Mouse (Mus musculus) midbrain, embryonic 14.5 days (tissue): ENCODE data around the gene Btk. TPM values are rescaled to one million over a fixed set of nuclear protein-coding genes. Genes with fewer than 3 reads are reported as not detected.

Experiments
- ATAC-seq: fragments of 200-750 bp; cut with Nextera tagmentation; 2 replicates; pipeline ENCODE4 v1.8.0; 2017; ENCODE audit warnings: moderate number of reproducible peaks, moderate library complexity; ENCODE audit not compliant: low FRiP score, low TSS enrichment
- DNase-seq: peaks from one replicate; pipeline ENCODE4 v3.0.0-alpha.2; 2015
- H3K27ac ChIP-seq: fragments of 300-500 bp; sonication (generic); replicated peaks from 2 replicates; pipeline ENCODE4 v1.5.1; 2014; ENCODE audit warnings: mild to moderate bottlenecking, low read depth, low read length, moderate library complexity
- H3K27me3 ChIP-seq: fragments of 300-500 bp; sonication (generic); 2 replicates; pipeline ENCODE4 v1.6.1; 2014; ENCODE audit warnings: low read length, control low read depth, mixed read lengths; ENCODE audit not compliant: control insufficient read depth, insufficient read depth
- H3K36me3 ChIP-seq: fragments of 300-500 bp; sonication (generic); 2 replicates; pipeline ENCODE4 v1.6.1; 2014; ENCODE audit warnings: low read length, control low read depth; ENCODE audit not compliant: control insufficient read depth, insufficient read depth
- H3K4me1 ChIP-seq: fragments of 300-500 bp; sonication (generic); 2 replicates; pipeline ENCODE4 v1.6.1; 2014; ENCODE audit warnings: mild to moderate bottlenecking, antibody characterized with exemption, low read length, control low read depth; ENCODE audit not compliant: control insufficient read depth, insufficient read depth
- H3K4me2 ChIP-seq: fragments of 300-500 bp; sonication (generic); 2 replicates; pipeline ENCODE4 v1.6.1; 2014; ENCODE audit warnings: mild to moderate bottlenecking, low read length, moderate library complexity
- H3K4me3 ChIP-seq: fragments of 300-500 bp; sonication (generic); replicated peaks from 2 replicates; pipeline ENCODE4 v1.5.1; 2014; ENCODE audit warnings: low read depth, low read length
- H3K9ac ChIP-seq: fragments of 300-500 bp; sonication (generic); replicated peaks from 2 replicates; pipeline ENCODE4 v1.6.1; 2014; ENCODE audit warnings: mild to moderate bottlenecking, low read length, moderate library complexity
- H3K9me3 ChIP-seq: fragments of 300-500 bp; sonication (generic); 2 replicates; pipeline ENCODE4 v1.6.1; 2016; ENCODE audit warnings: low read length, control low read depth, mixed read lengths; ENCODE audit not compliant: control insufficient read depth
- WGBS: fragments of 180-500 bp; shearing (Covaris S2); extraction: QIAGEN DNeasy Blood & Tissue Kit; methylation state at CpG from one replicate; pipeline ENCODE4 v1.1.7; 2014; 5-methylcytosine and 5-hydroxymethylcytosine counted together
- polyA plus RNA-seq: library from polyadenylated mRNA; unstranded; fragments of >200 nt; fragmentation: Nextera tagmentation; extraction: Ambion mirVana; gene quantifications from 2 replicates; pipeline ENCODE4 v1.2.1, GENCODE M21; 2014

The Btk gene
- polyA plus RNA-seq, 1 experiment from 2014 or later, result 0.26 TPM

DNA sequence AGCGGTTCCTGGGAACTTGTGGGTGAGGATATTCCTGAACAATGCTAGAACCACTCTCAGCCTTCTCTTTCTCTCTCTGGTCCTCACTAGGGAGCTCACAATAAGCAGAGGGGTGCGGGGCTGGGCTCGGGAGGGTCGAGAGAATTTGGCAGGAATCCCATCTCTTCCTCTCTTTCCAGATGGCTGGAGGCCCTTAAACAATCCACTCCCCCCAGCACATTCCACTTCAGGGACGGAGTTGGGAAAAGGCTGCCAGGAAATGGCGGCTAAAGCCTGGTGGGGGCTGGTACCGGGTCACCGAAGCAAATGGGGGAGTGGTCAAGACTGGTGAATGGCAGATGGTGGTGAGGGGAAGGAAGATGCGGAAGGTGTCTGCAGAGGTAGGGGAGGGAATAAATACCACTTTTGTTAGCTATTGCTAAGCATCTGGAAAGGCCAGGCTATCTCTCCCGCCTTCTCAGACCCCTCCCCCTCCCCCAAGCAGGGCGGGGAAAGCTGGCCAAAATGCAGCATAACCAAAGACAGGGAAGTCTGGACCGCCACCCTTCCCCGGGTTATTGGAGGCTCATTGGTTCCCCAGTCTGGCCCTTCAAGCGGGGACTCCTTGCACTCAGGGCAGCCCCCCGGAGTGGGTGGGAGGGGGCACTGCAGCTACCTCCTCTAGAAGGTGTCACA, 29.1 kb upstream of the Btk start:
- 18% methylated on average over 15 of the region's 15 CpGs for WGBS
- Histone ChIP-seq H3K9me3 (no peaks in the 10 kb centered on the region), H3K4me1 (no peaks in the 10 kb centered on the region), H3K36me3 (0 out of 2 replicates have a peak, but pooled peaks cover under 1% of the 10 kb centered on the region), H3K9ac (peak overlapping the region; percentile 34; the same call in 1 of the 2 replicates), H3K27ac (peak overlapping the region; percentile 70), H3K27me3 (peaks cover 3% of the 10 kb centered on the region; the same call in 1 of the 2 replicates), H3K4me3 (peak overlapping the region; percentile 25), H3K4me2 (peak overlapping the region; percentile 50)
- DNase-seq (peak; percentile 70), ATAC-seq (peak; percentile 83)

DNA sequence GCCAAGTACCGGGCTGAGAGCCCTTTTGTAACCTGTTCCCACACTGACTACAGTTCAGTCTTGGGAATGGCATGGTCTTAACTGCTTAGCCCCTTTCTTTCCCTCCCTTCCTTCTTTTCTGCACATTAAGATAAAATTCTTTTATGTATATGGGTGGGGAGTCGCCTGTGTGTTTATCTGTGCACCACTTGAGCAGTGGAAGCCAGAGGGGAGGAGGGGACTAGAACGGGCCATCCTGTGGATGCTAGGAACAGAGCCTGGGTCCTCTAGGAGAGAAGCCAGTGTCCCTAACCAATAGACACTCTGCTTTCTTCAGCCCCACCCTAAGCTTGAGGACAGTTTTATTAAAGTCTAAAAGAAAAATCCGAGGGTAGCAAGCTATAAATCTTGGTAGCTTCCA, 27.6 kb upstream of the Btk start:
- no peak overlapping the region for H3K27ac ChIP-seq
- DNase-seq (no peak), ATAC-seq (no peak)
- 0 out of 2 replicates have a peak, but pooled peaks cover 5% of the 10 kb centered on the region for H3K36me3 ChIP-seq
- no peak overlapping the region for H3K9ac ChIP-seq
- H3K4me3 ChIP-seq, result no peak overlapping the region
- H3K9me3 ChIP-seq, result no peaks in the 10 kb centered on the region
- WGBS, result 92% methylated on average over 4 of the region's 4 CpGs
- no peaks in the 10 kb centered on the region for H3K4me1 ChIP-seq
- H3K4me2 ChIP-seq, result no peak overlapping the region
- no peaks in the 10 kb centered on the region for H3K27me3 ChIP-seq

GRCm38 (mm10) chrX:134609472-134609871, 26.1 kb upstream of the Btk start:
- Histone ChIP-seq H3K27ac (no peak overlapping the region), H3K4me3 (no peak overlapping the region), H3K4me1 (no peaks in the 10 kb centered on the region), H3K36me3 (0 out of 2 replicates have a peak, but pooled peaks cover 5% of the 10 kb centered on the region), H3K4me2 (no peak overlapping the region), H3K9me3 (no peaks in the 10 kb centered on the region), H3K27me3 (no peaks in the 10 kb centered on the region), H3K9ac (no peak overlapping the region)
- 44% methylated on average over 4 of the region's 4 CpGs for WGBS
- ATAC-seq (no peak), DNase-seq (peak; percentile 74)

DNA sequence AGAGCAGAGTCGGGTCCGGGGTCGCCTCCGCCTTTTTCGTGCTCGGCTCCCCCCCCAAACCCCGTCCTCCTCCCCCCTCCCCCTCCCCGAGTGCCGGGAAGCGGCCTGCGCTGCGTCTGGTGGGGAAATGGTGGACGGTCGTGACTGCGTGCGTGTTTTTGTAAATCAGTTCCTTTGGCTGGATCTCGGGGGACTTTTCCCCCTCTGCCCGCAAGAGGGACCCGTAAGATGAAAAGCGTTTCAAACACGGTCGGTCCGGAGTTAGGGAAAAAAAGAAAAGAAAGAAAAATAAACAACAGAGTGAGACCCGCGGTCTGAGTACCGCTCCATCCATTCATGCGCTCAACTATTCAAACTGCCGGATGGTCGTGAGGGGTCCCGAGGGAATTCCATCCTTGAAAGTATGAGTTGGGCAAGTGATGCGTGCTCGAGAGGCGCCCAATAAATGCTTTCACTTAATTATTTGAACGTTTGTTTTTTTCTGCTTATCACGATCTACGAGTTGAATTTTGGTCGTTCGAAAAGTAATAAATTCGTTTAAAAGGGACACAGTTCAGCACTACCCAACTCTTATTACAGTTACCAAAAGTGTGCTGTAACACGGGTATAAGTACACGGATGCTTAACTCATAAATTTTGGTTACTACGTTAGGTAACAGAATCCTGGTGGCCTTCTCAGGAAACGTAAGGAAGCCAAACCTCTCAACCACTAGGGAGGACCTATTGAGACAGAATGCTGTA, 18.2 kb upstream of the Btk start:
- Histone ChIP-seq H3K27ac (peak overlapping the region; percentile 93), H3K4me3 (peak overlapping the region; percentile 46), H3K36me3 (no peaks in the 10 kb centered on the region), H3K9ac (peak overlapping the region; percentile 47), H3K4me2 (peak overlapping the region; percentile 56), H3K27me3 (no peaks in the 10 kb centered on the region), H3K4me1 (0 out of 2 replicates have a peak, but pooled peaks cover 7% of the 10 kb centered on the region), H3K9me3 (no peaks in the 10 kb centered on the region)
- ATAC-seq, result peak; percentile 90
- 23% methylated on average over 41 of the region's 43 CpGs for WGBS
- peak; percentile 75 for DNase-seq

DNA sequence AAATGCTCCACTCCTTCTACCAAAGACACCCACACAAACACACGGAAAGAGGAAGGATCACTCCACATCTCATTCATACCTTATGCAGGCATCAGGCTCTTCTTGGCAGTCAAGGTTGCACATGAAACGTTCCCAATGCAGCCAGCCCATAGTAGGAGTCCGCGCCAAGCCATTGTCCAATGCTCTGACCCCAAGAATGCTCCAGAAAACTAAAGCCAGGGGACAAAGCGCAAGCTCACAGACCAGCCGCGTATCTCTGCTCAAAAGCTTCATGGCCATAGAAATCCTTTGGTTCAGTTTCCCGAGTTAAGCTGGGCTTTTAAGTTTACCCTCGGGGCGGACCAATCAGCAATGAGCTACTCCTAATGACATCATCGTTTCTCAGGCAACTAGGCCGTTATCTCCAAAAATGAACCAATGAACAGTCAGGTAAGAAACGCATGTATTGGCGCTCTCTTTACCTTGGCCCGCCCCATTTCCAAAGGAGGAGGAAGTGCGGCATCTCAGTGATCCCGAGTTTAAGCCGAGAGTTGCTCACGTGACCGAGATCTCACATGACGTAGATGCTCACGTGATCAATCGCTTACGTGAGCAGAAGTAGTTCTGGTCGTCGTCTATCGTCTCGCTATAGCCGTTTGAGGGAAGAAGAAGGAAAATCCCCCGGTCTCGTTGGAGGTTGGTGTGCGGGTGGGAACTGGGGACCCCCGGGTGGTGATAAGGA, 17.4 kb upstream of the Btk start, which contains the start of the genes Gla and Hnrnph2:
Gene Gla, minus strand, starts transcription at position 467 of the 721 bp plus-strand sequence.
Gene Hnrnph2, plus strand, starts transcription at position 521 of the 721 bp plus-strand sequence.
- peak within 1 kb of the TSS; percentile 93 for H3K27ac ChIP-seq
- H3K4me1 ChIP-seq, result 0 out of 2 replicates have a peak, but pooled peaks cover 7% of the 10 kb centered on the region
- WGBS, result 23% methylated on average over 33 of the region's 33 CpGs
- no peaks in the 10 kb centered on the region for H3K27me3 ChIP-seq
- H3K4me2 ChIP-seq, result peak within 1 kb of the TSS; percentile 56
- no peaks in the 10 kb centered on the region for H3K9me3 ChIP-seq
- peak within 1 kb of the TSS; percentile 47 for H3K9ac ChIP-seq
- DNase-seq (peak; percentile 96), ATAC-seq (peak; percentile 98)
- H3K4me3 ChIP-seq, result peak within 1 kb of the TSS; percentile 46
- H3K36me3 ChIP-seq, result no peaks in the 10 kb centered on the region

DNA sequence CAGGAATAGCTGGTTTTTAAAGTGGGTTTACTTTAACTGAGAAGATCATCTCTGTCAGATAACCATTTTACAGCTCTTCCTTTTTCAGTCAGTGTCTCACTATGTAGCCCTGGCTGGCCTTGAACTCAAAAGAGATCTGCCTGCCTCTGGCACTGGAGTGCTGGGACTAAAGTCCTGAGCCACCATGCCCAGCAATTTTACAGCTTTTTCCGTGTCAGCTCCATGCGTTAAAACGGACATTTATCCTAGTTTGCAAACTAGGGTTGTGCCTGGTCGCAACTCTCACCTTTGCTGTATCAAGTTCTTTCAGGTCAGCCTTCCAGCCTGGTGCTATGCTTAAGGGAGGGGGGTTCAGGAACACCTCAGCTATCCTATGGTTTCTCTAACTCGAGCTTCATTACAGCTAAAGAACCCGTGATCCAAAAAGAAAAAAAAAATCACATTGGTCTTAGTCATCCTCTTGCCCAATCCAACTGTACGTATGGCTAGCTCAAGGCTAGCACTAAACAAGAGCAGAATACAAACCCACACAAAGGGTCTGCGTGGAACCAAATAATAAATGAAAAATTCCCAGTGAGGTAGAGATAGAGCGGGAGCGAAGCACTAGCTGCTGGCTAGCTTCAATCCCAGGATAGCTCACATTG, 16.7 kb upstream of the Btk start:
- 33% methylated on average over 10 of the region's 10 CpGs for WGBS
- no peak for ATAC-seq

DNA sequence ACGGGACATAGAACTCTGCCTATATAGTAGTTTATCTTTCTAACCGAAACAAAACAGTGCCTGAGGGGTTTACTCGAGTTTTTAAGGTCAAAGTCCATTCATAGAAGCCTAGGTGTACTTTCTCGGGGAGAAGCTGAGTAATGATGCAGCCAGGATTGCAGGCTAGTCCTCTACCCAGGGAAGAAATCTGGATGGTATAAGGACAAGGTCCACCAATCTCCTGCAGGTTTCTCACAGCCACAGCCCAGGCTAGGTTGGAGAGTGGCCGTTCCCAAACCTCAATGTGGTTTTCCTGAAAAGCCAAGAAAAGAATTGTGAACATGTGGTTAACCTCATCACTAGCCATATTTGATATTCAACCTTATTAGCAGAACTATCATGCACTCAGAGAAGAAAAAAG, 6.5 kb upstream of the Btk start:
- Histone ChIP-seq H3K27me3 (no peaks in the 10 kb centered on the region), H3K36me3 (peaks cover 13% of the 10 kb centered on the region; the same call in 1 of the 2 replicates), H3K4me3 (no peak overlapping the region), H3K9ac (no peak overlapping the region), H3K27ac (no peak overlapping the region), H3K4me1 (no peaks in the 10 kb centered on the region), H3K9me3 (no peaks in the 10 kb centered on the region), H3K4me2 (no peak overlapping the region)
- DNase-seq, result no peak
- WGBS, result 73% methylated on average over 5 of the region's 5 CpGs
- ATAC-seq, result no peak

More for the DNA sequence above, 16.7 kb upstream of the Btk start:
- no peaks in the 10 kb centered on the region for H3K9me3 ChIP-seq
- peak overlapping the region; percentile 46 for H3K4me3 ChIP-seq
- H3K27me3 ChIP-seq, result no peaks in the 10 kb centered on the region
- 0 out of 2 replicates have a peak, but pooled peaks cover 7% of the 10 kb centered on the region for H3K4me1 ChIP-seq
- peak overlapping the region; percentile 4; the same call in 1 of the 2 replicates for H3K9ac ChIP-seq
- no peak for DNase-seq
- H3K36me3 ChIP-seq, result no peaks in the 10 kb centered on the region
- peak overlapping the region; percentile 53 for H3K4me2 ChIP-seq
- H3K27ac ChIP-seq, result no peak overlapping the region

GRCm38 (mm10) chrX:134588997-134589396, 5.6 kb upstream of the Btk start:
- Histone ChIP-seq H3K9ac (no peak overlapping the region), H3K36me3 (peaks cover 13% of the 10 kb centered on the region; the same call in 1 of the 2 replicates), H3K4me2 (no peak overlapping the region), H3K27ac (no peak overlapping the region), H3K4me1 (no peaks in the 10 kb centered on the region), H3K27me3 (no peaks in the 10 kb centered on the region), H3K9me3 (no peaks in the 10 kb centered on the region), H3K4me3 (no peak overlapping the region)
- no peak for DNase-seq
- no peak for ATAC-seq
- WGBS, result 88% methylated on average over 3 of the region's 3 CpGs
